Mouse (Mus musculus) small intestine, adult 2 months (tissue): ENCODE measurements around the gene Kctd20. TPM values are rescaled to one million over a fixed set of nuclear protein-coding genes. Genes with fewer than 3 reads are reported as not detected.

ENCODE experiments used
- H3K27ac ChIP-seq: fragments of 200-500 bp; 2 replicates; pipeline ENCODE4 v1.5.1; 2012; ENCODE audit warnings: low read depth, low read length, control low read depth, inconsistent platforms; ENCODE audit not compliant: insufficient read depth
- H3K27me3 ChIP-seq: fragments of 200-500 bp; 2 replicates; pipeline ENCODE4 v1.6.1; 2012; ENCODE audit warnings: mild to moderate bottlenecking, moderate library complexity, low read length, inconsistent platforms; ENCODE audit not compliant: control insufficient read depth, insufficient read depth
- H3K36me3 ChIP-seq: fragments of 200-500 bp; 2 replicates; pipeline ENCODE4 v1.6.1; 2012; ENCODE audit warnings: mild to moderate bottlenecking, low read length, control low read depth, inconsistent platforms; ENCODE audit not compliant: control insufficient read depth, insufficient read depth
- H3K4me1 ChIP-seq: fragments of 200-500 bp; 2 replicates; pipeline ENCODE4 v1.6.1; 2012; ENCODE audit warnings: low read length, inconsistent platforms, mixed read lengths; ENCODE audit not compliant: control insufficient read depth, insufficient read depth, insufficient read length
- H3K4me3 ChIP-seq: fragments of 200-500 bp; 2 replicates; pipeline ENCODE4 v1.5.1; 2012; ENCODE audit warnings: low read depth, mild to moderate bottlenecking, control low read depth, inconsistent platforms, low read length, moderate library complexity
- CTCF ChIP-seq: fragments of 200-500 bp; IDR thresholded peaks from 2 replicates; pipeline ENCODE4 v1.5.1; 2012; ENCODE audit warnings: low read depth, mild to moderate bottlenecking, control low read depth, inconsistent platforms, low read length, moderate library complexity, mixed read lengths; ENCODE audit not compliant: insufficient replicate concordance, insufficient read length; ENCODE audit errors: extremely low read depth
- POLR2A ChIP-seq: fragments of 200-500 bp; IDR thresholded peaks from 2 replicates; pipeline ENCODE4 v1.6.1; 2012; ENCODE audit warnings: low read depth, mild to moderate bottlenecking, control low read depth, inconsistent platforms, low read length, moderate library complexity
- WGBS: fragments of 180-500 bp; shearing (Covaris S2); methylation state at CpG from one replicate; pipeline ENCODE4 v1.1.7; 2018; 5-methylcytosine and 5-hydroxymethylcytosine counted together
- polyA plus RNA-seq: library from polyadenylated mRNA; depleted of rRNA; stranded (reverse); fragments of >200 nt; gene quantifications from 2 replicates; pipeline ENCODE4 v1.2.3, GENCODE M21; 2012; rRNA removed

Kctd20 gene
- 12.7 and 36.3 TPM in 2 replicates for polyA plus RNA-seq

DNA sequence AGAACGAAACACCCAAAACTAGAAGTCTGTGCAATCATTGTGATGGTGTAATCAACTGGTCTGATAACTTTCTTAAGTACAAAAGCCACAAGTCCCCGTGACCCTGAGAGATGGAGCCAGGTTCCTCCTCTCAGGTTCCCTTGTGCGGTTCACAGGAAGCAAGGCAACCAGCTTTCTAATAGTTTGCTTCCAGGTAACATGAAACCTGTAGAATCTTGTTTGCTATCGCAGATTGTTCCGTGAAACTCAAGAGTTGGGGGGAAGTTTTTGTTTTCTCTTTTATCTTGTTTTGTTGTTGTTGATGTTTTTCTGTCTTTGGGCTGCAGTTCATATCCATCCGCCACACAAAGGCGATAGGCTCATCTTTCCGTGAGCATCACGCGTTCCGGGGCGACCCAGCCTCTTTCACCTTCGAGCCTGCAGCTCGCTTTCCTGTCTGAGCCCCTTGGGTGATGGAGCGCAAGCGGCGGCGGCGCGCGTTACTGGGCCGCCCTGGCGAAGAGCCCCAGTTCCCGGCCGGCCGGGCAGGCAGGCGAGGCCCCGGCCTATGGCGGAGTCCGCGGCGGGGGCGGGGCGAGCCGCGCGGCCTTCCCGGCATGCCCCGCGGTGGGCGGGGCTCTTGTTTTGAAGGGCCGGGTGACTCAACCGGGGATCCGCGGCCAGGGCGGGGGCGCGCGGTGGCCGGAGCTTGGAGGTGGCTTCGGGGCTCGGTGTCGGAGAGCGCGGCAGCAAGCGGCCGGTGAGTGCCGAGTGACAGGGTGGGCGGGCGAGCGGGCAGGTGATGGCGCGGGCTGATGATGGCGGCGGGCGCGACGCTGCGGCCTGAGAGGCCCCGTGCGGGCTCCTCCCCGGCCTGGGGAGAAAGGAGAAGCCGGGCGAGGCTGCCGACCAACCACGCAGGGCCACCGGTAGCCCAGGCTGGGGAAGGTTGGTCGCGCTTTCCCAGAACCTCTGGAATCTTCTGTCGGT is at the start of gene Kctd20:
TSS of gene Kctd20 (plus strand) at position 120 of the 969 bp plus-strand sequence.
- Histone ChIP-seq H3K4me1 (peaks cover 4% of the 10 kb centered on the region; the same call in 1 of the 2 replicates), H3K27me3 (no peaks in the 10 kb centered on the region), H3K4me3 (peak within 1 kb of the TSS; percentile 93), H3K36me3 (no peaks in the 10 kb centered on the region), H3K27ac (peak within 1 kb of the TSS; percentile 89)
- no peak for TF ChIP-seq CTCF
- peak; percentile 93 for TF ChIP-seq POLR2A
- under 1% methylated on average over 79 of the region's 80 CpGs for WGBS

DNA sequence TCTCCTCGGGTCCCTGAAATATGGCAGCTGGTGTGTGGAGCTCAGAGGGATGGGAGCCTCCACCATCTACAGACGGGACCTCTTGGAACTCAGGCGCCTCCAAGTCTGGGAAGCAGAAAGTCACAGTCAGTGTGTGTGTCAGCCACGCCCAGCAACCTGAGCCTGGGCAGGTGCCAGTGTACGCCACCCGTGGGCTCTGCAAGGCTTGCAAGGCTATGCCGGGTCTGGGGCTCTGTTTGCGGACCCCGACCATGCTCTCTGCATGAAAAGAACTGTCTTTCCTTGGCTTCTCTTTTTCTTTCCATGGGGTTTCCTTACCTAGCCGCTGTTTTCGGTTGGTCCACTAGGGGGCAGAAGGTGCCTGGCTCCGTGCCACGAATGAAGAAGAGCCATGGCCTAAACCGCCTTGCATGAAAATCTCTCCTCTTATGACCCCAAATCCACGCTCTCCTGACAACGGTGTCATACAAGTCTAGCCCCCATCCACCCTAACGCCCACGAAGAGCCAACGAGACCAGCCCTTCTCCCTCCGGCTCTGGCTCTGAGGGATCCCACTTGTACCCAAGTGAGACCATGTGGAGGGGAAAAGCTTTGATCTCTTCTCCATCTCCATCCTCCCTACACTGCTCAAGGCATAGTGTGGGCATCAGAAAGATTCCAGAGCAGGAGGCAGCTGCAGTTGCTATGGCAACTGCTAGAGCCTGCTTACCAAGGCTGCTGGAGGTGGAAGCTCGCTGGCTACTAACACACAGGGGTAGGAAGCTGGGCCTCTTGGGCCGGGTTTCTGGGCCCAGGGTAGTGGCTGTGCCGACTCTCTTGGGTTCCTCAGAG is 47.0 kb upstream of the Kctd20 start:
- Histone ChIP-seq H3K27me3 (no peaks in the 10 kb centered on the region), H3K27ac (no peak overlapping the region), H3K4me1 (no peaks in the 10 kb centered on the region; the same call in 1 of the 2 replicates), H3K36me3 (peaks cover 42% of the 10 kb centered on the region), H3K4me3 (no peak overlapping the region)
- TF ChIP-seq POLR2A = no peak
- peak; percentile 89 for TF ChIP-seq CTCF
- WGBS = 30% methylated on average over 23 of the region's 23 CpGs

DNA sequence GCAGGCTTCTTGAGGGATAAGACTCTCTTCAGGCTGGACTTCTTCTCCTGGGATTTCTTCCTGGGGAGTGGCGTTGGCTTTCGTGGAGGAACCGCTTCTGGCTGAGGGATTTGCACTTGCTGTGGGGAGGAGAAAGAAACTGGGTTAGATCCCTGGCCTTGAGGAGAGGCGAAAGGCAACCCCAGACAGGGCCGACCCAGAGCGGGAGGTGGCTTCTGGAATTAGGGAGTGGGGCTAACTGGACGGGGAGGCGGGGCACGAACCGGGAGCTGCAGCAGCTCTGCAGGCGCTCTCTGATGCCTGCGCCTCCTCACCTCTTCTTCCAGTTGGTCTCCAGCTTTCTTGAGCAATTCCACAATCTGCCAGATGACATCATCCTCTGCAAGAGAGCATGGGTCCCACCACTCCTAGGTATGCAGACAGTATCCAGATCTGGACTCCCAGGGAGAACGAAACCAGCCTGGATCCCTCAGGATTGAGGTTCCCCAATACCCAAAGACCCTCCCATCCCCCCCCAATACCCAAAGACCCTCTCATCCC is 46.3 kb upstream of the Kctd20 start:
- no peak overlapping the region for H3K27ac ChIP-seq
- H3K4me1 ChIP-seq = peaks cover 6% of the 10 kb centered on the region
- TF ChIP-seq POLR2A (no peak), CTCF (no peak)
- peaks cover 39% of the 10 kb centered on the region for H3K36me3 ChIP-seq
- H3K4me3 ChIP-seq = no peak overlapping the region
- WGBS = 90% methylated on average over 13 of the region's 13 CpGs
- H3K27me3 ChIP-seq = no peaks in the 10 kb centered on the region

DNA sequence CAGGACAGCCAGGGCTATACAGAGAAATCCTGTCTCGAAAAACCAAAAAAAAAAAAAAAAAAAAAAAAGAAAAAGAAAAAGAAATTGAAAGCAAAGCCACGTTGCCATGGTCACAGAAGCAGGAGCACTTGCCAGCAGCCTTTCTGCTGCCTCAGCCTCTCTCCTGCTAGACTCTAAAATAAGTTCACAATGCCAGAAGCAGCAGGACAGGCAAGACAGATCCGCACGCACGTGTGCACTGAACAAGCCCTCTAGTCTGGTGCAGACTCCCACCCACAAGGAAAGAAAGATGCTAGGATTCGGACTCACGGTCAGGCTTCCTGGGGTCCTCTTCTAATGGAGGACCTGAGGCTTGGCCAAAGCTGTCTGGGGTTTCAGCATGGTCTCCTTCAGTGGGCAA is 43.8 kb upstream of the Kctd20 start:
- Histone ChIP-seq H3K27me3 (no peaks in the 10 kb centered on the region), H3K27ac (no peak overlapping the region), H3K36me3 (peaks cover 24% of the 10 kb centered on the region; the same call in 1 of the 2 replicates), H3K4me3 (no peak overlapping the region), H3K4me1 (peaks cover 12% of the 10 kb centered on the region; the same call in 1 of the 2 replicates)
- TF ChIP-seq CTCF = no peak
- WGBS = 75% methylated on average over 7 of the region's 7 CpGs

DNA sequence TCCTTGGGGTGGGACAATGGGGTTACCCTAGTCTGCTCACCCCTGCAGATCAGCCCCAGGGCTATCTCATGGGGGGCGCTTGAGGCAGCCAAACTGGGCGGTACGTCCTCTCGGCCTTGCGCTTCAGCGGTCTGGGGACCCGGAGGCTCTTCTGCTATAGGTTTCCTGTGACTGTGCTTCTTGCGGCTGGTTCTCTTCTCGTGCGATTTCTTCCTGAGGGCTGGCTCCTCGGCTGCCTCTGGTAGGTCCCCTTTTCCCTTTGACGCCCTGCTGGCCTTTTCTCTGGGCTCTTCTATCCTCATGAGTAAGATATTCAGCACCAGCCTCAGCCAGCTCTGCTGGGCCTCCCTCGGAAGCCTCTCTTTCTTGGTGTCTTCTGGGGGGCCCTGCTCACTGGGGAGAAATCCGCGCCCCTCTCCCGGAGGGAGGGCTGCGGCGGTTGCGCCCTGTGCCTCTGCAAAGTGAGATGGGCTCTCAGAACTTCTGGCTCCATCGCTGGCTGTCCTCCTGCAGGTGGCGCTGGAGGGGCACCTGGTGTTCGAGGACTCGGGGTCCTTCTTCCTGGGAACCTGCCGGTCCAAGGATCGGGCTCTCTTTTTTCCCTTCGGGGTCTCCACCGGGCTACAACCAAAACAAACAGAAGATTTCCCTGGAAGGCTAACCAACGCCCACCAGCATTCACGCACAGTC is 42.4 kb upstream of the Kctd20 start:
- H3K4me3 ChIP-seq = peak overlapping the region; percentile 21

DNA sequence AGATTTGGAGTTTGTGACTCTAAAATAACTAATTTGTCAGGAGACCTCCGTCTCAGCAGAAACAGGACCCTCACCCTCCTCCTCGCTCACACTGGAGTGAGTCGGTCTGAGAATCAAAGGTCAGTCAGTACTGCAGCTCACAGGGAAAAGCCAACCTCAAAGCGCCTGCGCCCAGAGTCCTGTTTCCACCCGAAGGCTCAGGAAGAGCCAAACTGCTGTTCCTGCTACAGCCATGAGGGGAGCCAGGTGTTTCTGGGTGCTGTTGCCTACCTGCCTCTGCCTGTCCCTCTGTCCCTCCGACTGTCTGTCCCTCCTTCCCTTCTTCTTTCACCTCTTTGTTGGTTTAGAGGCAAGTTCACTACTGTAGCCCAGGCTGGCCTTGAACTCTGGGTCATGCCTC is 41.6 kb upstream of the Kctd20 start:
- WGBS = 31% methylated on average over 7 of the region's 7 CpGs
- no peak overlapping the region for H3K27ac ChIP-seq
- TF ChIP-seq CTCF = peak; percentile 51; the same call in 1 of the 2 replicates
- no peak for TF ChIP-seq POLR2A
- H3K4me1 ChIP-seq = peaks cover 21% of the 10 kb centered on the region; the same call in 1 of the 2 replicates
- H3K36me3 ChIP-seq = peaks cover 14% of the 10 kb centered on the region; the same call in 1 of the 2 replicates
- H3K27me3 ChIP-seq = no peaks in the 10 kb centered on the region
- H3K4me3 ChIP-seq = 0 out of 2 replicates have a peak overlapping the region, but pooled peaks have one; percentile 2

More for the DNA sequence above, 42.4 kb upstream of the Kctd20 start:
- Histone ChIP-seq H3K27me3 (no peaks in the 10 kb centered on the region), H3K36me3 (peaks cover 16% of the 10 kb centered on the region; the same call in 1 of the 2 replicates), H3K27ac (no peak overlapping the region), H3K4me1 (peaks cover 15% of the 10 kb centered on the region; the same call in 1 of the 2 replicates)
- 35% methylated on average over 29 of the region's 29 CpGs for WGBS
- TF ChIP-seq CTCF (peak; percentile 55; the same call in 1 of the 2 replicates), POLR2A (no peak)
